Mouse (Mus musculus): ENCODE results near the gene Cox8b. TPM values are rescaled to one million over a fixed set of nuclear protein-coding genes. Genes with fewer than 3 reads are reported as not detected.
A peak's percentile ranks its signal among the peaks of the same experiment; 100 is the strongest.

The Cox8b gene
- polyA plus RNA-seq, 1 experiment from 2014 or later, result 10.0 TPM

GRCm38 (mm10) chr7:140920418-140921029, 20.3 kb upstream of the Cox8b start, which contains the start of gene Nlrp6:
Nlrp6 (plus strand) TSS chr7:140920902.
- Histone ChIP-seq H3K36me3 (ENCODE audit: control insufficient read depth, insufficient read depth, low read length) (no peaks in the 10 kb centered on the region), H3K4me1 (replicated peaks; ENCODE audit: control insufficient read depth, insufficient read depth, low read length) (peaks cover 12% of the 10 kb centered on the region), H3K4me2 (ENCODE audit: low read depth, low read length) (no peak within 1 kb of the TSS), H3K27ac (ENCODE audit: low read length) (no peak within 1 kb of the TSS), H3K9ac (ENCODE audit: low read length) (no peak within 1 kb of the TSS), H3K4me3 (ENCODE audit: low read length) (no peak within 1 kb of the TSS), H3K27me3 (ENCODE audit: control insufficient read depth, insufficient read depth, low read depth, low read length) (peaks cover 57% of the 10 kb centered on the region), H3K9me3 (ENCODE audit: control insufficient read depth, low read length) (no peaks in the 10 kb centered on the region)
- WGBS, result 63% methylated on average over 8 of the region's 8 CpGs
- no peak for ATAC-seq (ENCODE audit: low read depth)

- Histone ChIP-seq H3K27ac (ENCODE audit: low read length) (no peak overlapping the region), H3K36me3 (ENCODE audit: control insufficient read depth, insufficient read depth, low read length) (no peaks in the 10 kb centered on the region), H3K4me3 (ENCODE audit: low read length) (no peak overlapping the region), H3K27me3 (ENCODE audit: control insufficient read depth, insufficient read depth, low read depth, low read length) (peaks cover 54% of the 10 kb centered on the region), H3K4me2 (ENCODE audit: low read depth, low read length) (no peak overlapping the region), H3K9me3 (ENCODE audit: control insufficient read depth, low read length) (no peaks in the 10 kb centered on the region), H3K4me1 (replicated peaks; ENCODE audit: control insufficient read depth, insufficient read depth, low read length) (peaks cover 12% of the 10 kb centered on the region), H3K9ac (ENCODE audit: low read length) (no peak overlapping the region)
- WGBS, result 20% methylated on average over 4 of the region's 4 CpGs
- no peak for ATAC-seq (ENCODE audit: low read depth)
Observed at GRCm38 (mm10) chr7:140919911-140920310, 19.7 kb upstream of the Cox8b start.

GRCm38 (mm10) chr7:140914031-140914690, 13.9 kb upstream of the Cox8b start:
- Histone ChIP-seq H3K36me3 (ENCODE audit: control insufficient read depth, insufficient read depth, low read length) (no peaks in the 10 kb centered on the region), H3K4me2 (ENCODE audit: low read depth, low read length) (no peak overlapping the region), H3K27me3 (ENCODE audit: control insufficient read depth, insufficient read depth, low read depth, low read length) (no peaks in the 10 kb centered on the region; the same call in 1 of the 2 replicates), H3K9me3 (ENCODE audit: control insufficient read depth, low read length) (no peaks in the 10 kb centered on the region), H3K27ac (ENCODE audit: low read length) (no peak overlapping the region), H3K9ac (ENCODE audit: low read length) (no peak overlapping the region), H3K4me1 (replicated peaks; ENCODE audit: control insufficient read depth, insufficient read depth, low read length) (no peaks in the 10 kb centered on the region), H3K4me3 (ENCODE audit: low read length) (no peak overlapping the region)
- no peak for ATAC-seq (ENCODE audit: low read depth)
- WGBS, result 80% methylated on average over 8 of the region's 8 CpGs

GRCm38 (mm10) chr7:140912846-140913482, 12.7 kb upstream of the Cox8b start:
- no peak overlapping the region for H3K4me2 ChIP-seq (ENCODE audit: low read depth, low read length)
- no peaks in the 10 kb centered on the region for H3K36me3 ChIP-seq (ENCODE audit: control insufficient read depth, insufficient read depth, low read length)
- no peaks in the 10 kb centered on the region for H3K9me3 ChIP-seq (ENCODE audit: control insufficient read depth, low read length)
- peaks cover 4% of the 10 kb centered on the region; the same call in 1 of the 2 replicates for H3K4me1 ChIP-seq (replicated peaks; ENCODE audit: control insufficient read depth, insufficient read depth, low read length)
- no peak overlapping the region for H3K9ac ChIP-seq (ENCODE audit: low read length)
- WGBS, result 49% methylated on average over 5 of the region's 5 CpGs
- ATAC-seq (ENCODE audit: low read depth), result peak; percentile 41
- no peak overlapping the region for H3K27ac ChIP-seq (ENCODE audit: low read length)
- no peaks in the 10 kb centered on the region for H3K27me3 ChIP-seq (ENCODE audit: control insufficient read depth, insufficient read depth, low read depth, low read length)
- no peak overlapping the region for H3K4me3 ChIP-seq (ENCODE audit: low read length)

GRCm38 (mm10) chr7:140912293-140912692, 12.0 kb upstream of the Cox8b start:
- Histone ChIP-seq H3K9me3 (ENCODE audit: control insufficient read depth, low read length) (no peaks in the 10 kb centered on the region), H3K36me3 (ENCODE audit: control insufficient read depth, insufficient read depth, low read length) (no peaks in the 10 kb centered on the region), H3K4me2 (ENCODE audit: low read depth, low read length) (no peak overlapping the region), H3K27ac (ENCODE audit: low read length) (no peak overlapping the region), H3K4me1 (replicated peaks; ENCODE audit: control insufficient read depth, insufficient read depth, low read length) (peaks cover 4% of the 10 kb centered on the region; the same call in 1 of the 2 replicates), H3K27me3 (ENCODE audit: control insufficient read depth, insufficient read depth, low read depth, low read length) (no peaks in the 10 kb centered on the region), H3K4me3 (ENCODE audit: low read length) (no peak overlapping the region), H3K9ac (ENCODE audit: low read length) (no peak overlapping the region)
- no peak for ATAC-seq (ENCODE audit: low read depth)
- WGBS, result 71% methylated on average over 3 of the region's 3 CpGs

- no peak overlapping the region for H3K27ac ChIP-seq (ENCODE audit: low read length)
- peak; percentile 81; the same call in 1 of the 2 replicates for ATAC-seq (ENCODE audit: low read depth)
- H3K4me2 ChIP-seq (ENCODE audit: low read depth, low read length), result peak overlapping the region; percentile 86
- peak overlapping the region; percentile 54; the same call in 1 of the 2 replicates for H3K9ac ChIP-seq (ENCODE audit: low read length)
- H3K36me3 ChIP-seq (ENCODE audit: control insufficient read depth, insufficient read depth, low read length), result no peaks in the 10 kb centered on the region
- WGBS, result 2% methylated on average over 19 of the region's 19 CpGs
- H3K4me3 ChIP-seq (ENCODE audit: low read length), result peak overlapping the region; percentile 51
- peaks cover 4% of the 10 kb centered on the region; the same call in 1 of the 2 replicates for H3K4me1 ChIP-seq (replicated peaks; ENCODE audit: control insufficient read depth, insufficient read depth, low read length)
- no peaks in the 10 kb centered on the region for H3K27me3 ChIP-seq (ENCODE audit: control insufficient read depth, insufficient read depth, low read depth, low read length)
- no peaks in the 10 kb centered on the region for H3K9me3 ChIP-seq (ENCODE audit: control insufficient read depth, low read length)
Observed at GRCm38 (mm10) chr7:140908634-140909107, 8.4 kb upstream of the Cox8b start.

GRCm38 (mm10) chr7:140908181-140908580, 7.9 kb upstream of the Cox8b start:
- no peaks in the 10 kb centered on the region for H3K9me3 ChIP-seq (ENCODE audit: control insufficient read depth, low read length)
- H3K4me1 ChIP-seq (replicated peaks; ENCODE audit: control insufficient read depth, insufficient read depth, low read length), result peaks cover 4% of the 10 kb centered on the region; the same call in 1 of the 2 replicates
- H3K4me3 ChIP-seq (ENCODE audit: low read length), result no peak overlapping the region
- no peaks in the 10 kb centered on the region for H3K27me3 ChIP-seq (ENCODE audit: control insufficient read depth, insufficient read depth, low read depth, low read length)
- no peak overlapping the region for H3K4me2 ChIP-seq (ENCODE audit: low read depth, low read length)
- no peak overlapping the region for H3K9ac ChIP-seq (ENCODE audit: low read length)
- ATAC-seq (ENCODE audit: low read depth), result no peak
- 41% methylated on average over 7 of the region's 7 CpGs for WGBS
- H3K36me3 ChIP-seq (ENCODE audit: control insufficient read depth, insufficient read depth, low read length), result no peaks in the 10 kb centered on the region
- no peak overlapping the region for H3K27ac ChIP-seq (ENCODE audit: low read length)

- no peak overlapping the region for H3K4me2 ChIP-seq (ENCODE audit: low read depth, low read length)
- no peaks in the 10 kb centered on the region for H3K36me3 ChIP-seq (ENCODE audit: control insufficient read depth, insufficient read depth, low read length)
- H3K27me3 ChIP-seq (ENCODE audit: control insufficient read depth, insufficient read depth, low read depth, low read length), result no peaks in the 10 kb centered on the region
- no peak overlapping the region for H3K27ac ChIP-seq (ENCODE audit: low read length)
- WGBS, result 77% methylated on average over 7 of the region's 7 CpGs
- no peak for ATAC-seq (ENCODE audit: low read depth)
- peaks cover 4% of the 10 kb centered on the region; the same call in 1 of the 2 replicates for H3K4me1 ChIP-seq (replicated peaks; ENCODE audit: control insufficient read depth, insufficient read depth, low read length)
- H3K9ac ChIP-seq (ENCODE audit: low read length), result no peak overlapping the region
- H3K4me3 ChIP-seq (ENCODE audit: low read length), result no peak overlapping the region
- no peaks in the 10 kb centered on the region for H3K9me3 ChIP-seq (ENCODE audit: control insufficient read depth, low read length)
Observed at GRCm38 (mm10) chr7:140907697-140908096, 7.5 kb upstream of the Cox8b start.

GRCm38 (mm10) chr7:140907131-140907530, 6.9 kb upstream of the Cox8b start:
- H3K4me1 ChIP-seq (replicated peaks; ENCODE audit: control insufficient read depth, insufficient read depth, low read length), result peaks cover 4% of the 10 kb centered on the region; the same call in 1 of the 2 replicates
- H3K4me2 ChIP-seq (ENCODE audit: low read depth, low read length), result no peak overlapping the region
- 70% methylated on average over 13 of the region's 13 CpGs for WGBS
- no peak for ATAC-seq (ENCODE audit: low read depth)
- H3K4me3 ChIP-seq (ENCODE audit: low read length), result no peak overlapping the region
- no peak overlapping the region for H3K27ac ChIP-seq (ENCODE audit: low read length)
- H3K9ac ChIP-seq (ENCODE audit: low read length), result no peak overlapping the region
- H3K36me3 ChIP-seq (ENCODE audit: control insufficient read depth, insufficient read depth, low read length), result no peaks in the 10 kb centered on the region
- H3K9me3 ChIP-seq (ENCODE audit: control insufficient read depth, low read length), result no peaks in the 10 kb centered on the region
- no peaks in the 10 kb centered on the region for H3K27me3 ChIP-seq (ENCODE audit: control insufficient read depth, insufficient read depth, low read depth, low read length)

Data from lung, embryonic 16.5 days (tissue).